ENCODE assay signal across 26 mouse cellular contexts in the genomic region with DNA sequence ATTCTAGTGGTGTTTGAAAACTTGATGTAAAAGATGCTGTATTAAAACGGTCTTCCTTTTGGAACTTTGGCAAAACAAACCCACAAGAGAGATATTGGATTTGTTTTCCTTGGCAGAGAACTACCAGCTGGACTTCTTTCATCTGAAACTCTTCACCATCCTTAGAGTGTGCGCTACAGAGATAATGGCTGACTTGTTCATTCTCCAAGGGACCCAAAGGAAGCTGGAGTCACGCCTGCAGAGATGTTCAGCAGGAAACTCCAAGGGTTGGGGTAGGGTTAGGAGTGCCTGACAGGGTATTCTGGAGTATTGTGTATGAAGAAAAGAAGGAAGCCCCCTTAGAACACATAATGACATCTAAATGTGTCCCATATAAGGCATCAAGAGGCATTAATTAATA.
DNase-seq lines count a peak whose midpoint lies in the region; ATAC-seq and TF ChIP-seq lines count a peak whose summit lies in the region.
"Had no signal": no experiment of that assay in that cellular context is flagged by ENCODE, and none has a peak within 500 bp of the region (broad histone marks: within the 10 kb centered on the region; RNA-seq: fewer than 3 reads in every experiment).

No protein-coding gene starts in this region.

- no peak for TF ChIP-seq CTCF in hindbrain, postnatal 0 days (IDR thresholded peaks at IDR 0.05; ENCODE audit: low read depth)

- DNase-seq in heart, embryonic 10.5 days (ENCODE audit: low spot score), result no peak
- DNase-seq in hindbrain, postnatal 0 days (ENCODE audit: low spot score), result no peak
- no peak for DNase-seq in neural tube, embryonic 10.5 days (ENCODE audit: extremely low spot score, low spot score)
- DNase-seq in thymus, adult 18-20 months, result no peak
- DNase-seq: adrenal gland, postnatal 25 days; B cell, adult 2 months; cerebellum, adult 11-12 months; cerebellum, postnatal 10 days; forebrain, postnatal 0 days; kidney, adult 11 months; kidney, postnatal 25 days; midbrain, embryonic 14.5 days; thymus, postnatal 4 days had no signal

- H3K27ac ChIP-seq in heart, embryonic 12.5 days (ENCODE audit: poor library complexity, severe bottlenecking), result no peak overlapping the region
- no peak overlapping the region for H3K27ac ChIP-seq in heart, embryonic 10.5 days
- H3K27ac ChIP-seq in hindbrain, embryonic 16.5 days (ENCODE audit: low read depth, low read length), result no peak overlapping the region
- no peak overlapping the region for H3K27ac ChIP-seq in hindbrain, postnatal 0 days
- H3K27ac ChIP-seq in neural tube, embryonic 14.5 days (ENCODE audit: low read depth, low read length), result no peak overlapping the region
- H3K27ac ChIP-seq: embryonic facial prominence, embryonic 15.5 days; forebrain, embryonic 12.5 days; layer of hippocampus, adult 2 months; left cerebral cortex, adult 2 months; limb, embryonic 12.5 days; liver, embryonic 15.5 days; lung, embryonic 15.5 days; neural tube, embryonic 12.5 days had no signal

- H3K36me3 ChIP-seq in heart, embryonic 12.5 days, result no peaks in the 10 kb centered on the region
- H3K36me3 ChIP-seq in heart, embryonic 10.5 days, result no peaks in the 10 kb centered on the region
- H3K36me3 ChIP-seq in hindbrain, embryonic 16.5 days (ENCODE audit: control insufficient read depth, insufficient read depth, low read length), result no peaks in the 10 kb centered on the region
- no peaks in the 10 kb centered on the region for H3K36me3 ChIP-seq in hindbrain, postnatal 0 days (ENCODE audit: insufficient read depth, low read length)
- H3K36me3 ChIP-seq in neural tube, embryonic 14.5 days (ENCODE audit: control insufficient read depth, insufficient read depth, low read length), result no peaks in the 10 kb centered on the region
- H3K36me3 ChIP-seq: embryonic facial prominence, embryonic 15.5 days; forebrain, embryonic 12.5 days; limb, embryonic 12.5 days; liver, embryonic 15.5 days; lung, embryonic 15.5 days; neural tube, embryonic 12.5 days had no signal

- H3K9ac ChIP-seq in heart, embryonic 12.5 days, result no peak overlapping the region
- no peak overlapping the region for H3K9ac ChIP-seq in hindbrain, embryonic 16.5 days (ENCODE audit: low read depth, low read length)
- H3K9ac ChIP-seq in hindbrain, postnatal 0 days (replicated peaks; ENCODE audit: low read length), result no peak overlapping the region
- H3K9ac ChIP-seq in neural tube, embryonic 14.5 days (replicated peaks; ENCODE audit: low read depth, low read length), result no peak overlapping the region
- H3K9ac ChIP-seq: embryonic facial prominence, embryonic 15.5 days; forebrain, embryonic 12.5 days; forebrain, postnatal 0 days; limb, embryonic 12.5 days; liver, embryonic 15.5 days; lung, embryonic 15.5 days; neural tube, embryonic 12.5 days had no signal

- no peak overlapping the region for H3K4me3 ChIP-seq in heart, embryonic 12.5 days
- H3K4me3 ChIP-seq in heart, embryonic 10.5 days, result no peak overlapping the region
- H3K4me3 ChIP-seq in hindbrain, embryonic 16.5 days (ENCODE audit: low read length), result no peak overlapping the region
- H3K4me3 ChIP-seq in hindbrain, postnatal 0 days (ENCODE audit: low read length), result no peak overlapping the region
- H3K4me3 ChIP-seq in neural tube, embryonic 14.5 days (ENCODE audit: low read depth, low read length), result no peak overlapping the region
- H3K4me3 ChIP-seq: embryonic facial prominence, embryonic 15.5 days; forebrain, embryonic 12.5 days; layer of hippocampus, adult 2 months; left cerebral cortex, adult 2 months; limb, embryonic 12.5 days; liver, embryonic 15.5 days; lung, embryonic 15.5 days; megakaryocyte, embryonic 14.5 days; neural tube, embryonic 12.5 days had no signal

- WGBS in heart, embryonic 12.5 days, result 38% methylated on average over 3 of the region's 3 CpGs
- WGBS in heart, embryonic 10.5 days, result 48% methylated on average over 3 of the region's 3 CpGs
- WGBS in hindbrain, embryonic 16.5 days, result 73% methylated on average over 3 of the region's 3 CpGs
- WGBS in hindbrain, postnatal 0 days, result 63% methylated on average over 3 of the region's 3 CpGs
- WGBS in neural tube, embryonic 14.5 days, result 67% methylated on average over 3 of the region's 3 CpGs

- 0 out of 2 replicates have a peak, but pooled peaks cover 2% of the 10 kb centered on the region for H3K4me1 ChIP-seq in heart, embryonic 12.5 days (replicated peaks)
- no peaks in the 10 kb centered on the region for H3K4me1 ChIP-seq in heart, embryonic 10.5 days
- no peaks in the 10 kb centered on the region for H3K4me1 ChIP-seq in hindbrain, embryonic 16.5 days (ENCODE audit: control insufficient read depth, insufficient read depth, low read depth, low read length)
- no peaks in the 10 kb centered on the region for H3K4me1 ChIP-seq in hindbrain, postnatal 0 days (ENCODE audit: insufficient read depth, low read length)
- no peaks in the 10 kb centered on the region for H3K4me1 ChIP-seq in neural tube, embryonic 14.5 days (ENCODE audit: control insufficient read depth, insufficient read depth, low read length)
- H3K4me1 ChIP-seq: forebrain, embryonic 12.5 days; liver, embryonic 15.5 days; megakaryocyte, embryonic 14.5 days had no signal

- ATAC-seq in heart, embryonic 12.5 days (ENCODE audit: insufficient number of reproducible peaks, low FRiP score), result peak; percentile 68; the same call in 1 of the 2 replicates
- 0 out of 2 replicates have a peak, but pooled peaks have one; percentile 11 for ATAC-seq in hindbrain, embryonic 16.5 days
- no peak for ATAC-seq in hindbrain, postnatal 0 days
- ATAC-seq in neural tube, embryonic 14.5 days (ENCODE audit: low read depth), result 0 out of 2 replicates have a peak, but pooled peaks have one; percentile 33
- ATAC-seq: forebrain, postnatal 0 days; inflammation-experienced regulatory T-cells, adult 6 months had no signal

- H3K4me2 ChIP-seq in heart, embryonic 12.5 days, result no peak overlapping the region
- H3K4me2 ChIP-seq in hindbrain, embryonic 16.5 days (ENCODE audit: low read length), result no peak overlapping the region
- H3K4me2 ChIP-seq in hindbrain, postnatal 0 days (ENCODE audit: low read depth, low read length), result no peak overlapping the region
- H3K4me2 ChIP-seq in neural tube, embryonic 14.5 days (ENCODE audit: low read depth, low read length), result no peak overlapping the region
- H3K4me2 ChIP-seq: embryonic facial prominence, embryonic 15.5 days; forebrain, embryonic 12.5 days; limb, embryonic 12.5 days; liver, embryonic 15.5 days; lung, embryonic 15.5 days; neural tube, embryonic 12.5 days had no signal

- no peaks in the 10 kb centered on the region for H3K27me3 ChIP-seq in heart, embryonic 12.5 days (replicated peaks)
- H3K27me3 ChIP-seq in heart, embryonic 10.5 days (ENCODE audit: insufficient read depth, poor library complexity, severe bottlenecking), result no peaks in the 10 kb centered on the region
- no peaks in the 10 kb centered on the region for H3K27me3 ChIP-seq in hindbrain, embryonic 16.5 days (replicated peaks; ENCODE audit: control insufficient read depth, insufficient read depth, low read length)
- no peaks in the 10 kb centered on the region for H3K27me3 ChIP-seq in hindbrain, postnatal 0 days (ENCODE audit: insufficient read depth, low read length)
- no peaks in the 10 kb centered on the region for H3K27me3 ChIP-seq in neural tube, embryonic 14.5 days (ENCODE audit: control insufficient read depth, insufficient read depth, low read length)
- H3K27me3 ChIP-seq: embryonic facial prominence, embryonic 15.5 days; forebrain, embryonic 12.5 days; limb, embryonic 12.5 days; liver, embryonic 15.5 days; lung, embryonic 15.5 days; megakaryocyte, embryonic 14.5 days; neural tube, embryonic 12.5 days had no signal

- H3K9me3 ChIP-seq in heart, embryonic 12.5 days (replicated peaks), result peaks cover 6% of the 10 kb centered on the region
- H3K9me3 ChIP-seq in heart, embryonic 10.5 days, result no peaks in the 10 kb centered on the region
- H3K9me3 ChIP-seq in hindbrain, embryonic 16.5 days (ENCODE audit: control insufficient read depth, low read length), result no peaks in the 10 kb centered on the region
- H3K9me3 ChIP-seq in hindbrain, postnatal 0 days (ENCODE audit: low read length), result no peaks in the 10 kb centered on the region
- no peaks in the 10 kb centered on the region for H3K9me3 ChIP-seq in neural tube, embryonic 14.5 days (ENCODE audit: control insufficient read depth, low read length)
- H3K9me3 ChIP-seq: forebrain, embryonic 12.5 days; liver, embryonic 15.5 days; lung, embryonic 15.5 days; neural tube, embryonic 12.5 days had no signal
